Mouse (Mus musculus) embryonic facial prominence, embryonic 10.5 days (tissue): ENCODE measurements at regions not wholly inside any gene's neighbourhood (a gene's known extent, or its start where the extent isn't known, plus 50 kb on each side); places are given as distances from the start of the nearest gene placed in this dataset.

Experiments used
- DNase-seq: peaks from one replicate; pipeline ENCODE4 v3.0.0-alpha.2; 2017; ENCODE audit warnings: low spot score
- H3K27ac ChIP-seq: fragments of 300-500 bp; sonication (generic); replicated peaks from 2 replicates; pipeline ENCODE4 v1.5.1; 2016; ENCODE audit warnings: mild to moderate bottlenecking
- H3K27me3 ChIP-seq: fragments of 300-500 bp; sonication (generic); replicated peaks from 2 replicates; pipeline ENCODE4 v1.6.1; 2016; ENCODE audit warnings: low read depth, mild to moderate bottlenecking; ENCODE audit not compliant: poor library complexity, severe bottlenecking
- H3K36me3 ChIP-seq: fragments of 300-500 bp; sonication (generic); replicated peaks from 2 replicates; pipeline ENCODE4 v1.6.1; 2016; ENCODE audit warnings: mild to moderate bottlenecking, moderate library complexity
- H3K4me1 ChIP-seq: fragments of 300-500 bp; sonication (generic); 2 replicates; pipeline ENCODE4 v1.6.1; 2016
- H3K4me3 ChIP-seq: fragments of 300-500 bp; sonication (generic); 2 replicates; pipeline ENCODE4 v1.5.1; 2016; ENCODE audit warnings: mild to moderate bottlenecking, moderate library complexity
- H3K9me3 ChIP-seq: fragments of 300-500 bp; sonication (generic); 2 replicates; pipeline ENCODE4 v1.6.1; 2016; ENCODE audit warnings: mild to moderate bottlenecking
- WGBS: fragments of 180-500 bp; shearing (Covaris S2); methylation state at CpG from one replicate; pipeline ENCODE4 v1.1.7; 2016; 5-methylcytosine and 5-hydroxymethylcytosine counted together

DNA sequence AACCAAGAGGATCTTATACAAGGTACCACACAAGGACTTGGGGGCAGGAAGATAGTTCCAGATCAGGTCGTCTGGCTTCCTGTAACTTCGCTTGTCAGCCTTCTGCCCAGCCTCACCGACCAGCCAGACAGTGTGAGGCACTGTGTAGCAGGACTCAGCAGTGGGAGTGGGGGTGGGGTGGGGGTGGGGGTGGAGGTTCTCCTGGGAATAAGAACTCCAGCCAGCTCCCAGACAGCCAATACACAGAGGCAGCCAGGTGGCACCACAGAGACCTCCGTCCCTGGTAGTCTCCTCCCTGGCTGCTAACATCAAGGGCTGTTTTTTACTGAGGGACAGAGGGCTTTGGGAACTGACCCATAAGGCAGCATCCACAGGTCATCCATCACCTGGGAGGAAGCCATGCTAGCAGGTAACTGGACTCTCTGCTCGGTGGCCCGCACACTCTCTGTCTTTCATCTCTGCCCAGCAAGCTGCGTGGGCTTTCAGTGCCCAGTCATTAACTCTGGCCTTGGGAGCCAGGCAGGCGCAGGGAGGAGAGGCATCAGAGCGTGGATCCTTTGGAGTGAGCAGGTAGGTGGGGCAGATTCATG, 60.3 kb upstream of the Wnt4 start:
- Histone ChIP-seq H3K4me1 (peaks cover 27% of the 10 kb centered on the region), H3K27ac (no peak overlapping the region), H3K4me3 (no peak overlapping the region), H3K27me3 (peaks cover 4% of the 10 kb centered on the region; the same call in 1 of the 2 replicates), H3K36me3 (no peaks in the 10 kb centered on the region), H3K9me3 (peaks cover 3% of the 10 kb centered on the region; the same call in 1 of the 2 replicates)
- WGBS, result 76% methylated on average over 9 of the region's 9 CpGs
- DNase-seq, result no peak

DNA sequence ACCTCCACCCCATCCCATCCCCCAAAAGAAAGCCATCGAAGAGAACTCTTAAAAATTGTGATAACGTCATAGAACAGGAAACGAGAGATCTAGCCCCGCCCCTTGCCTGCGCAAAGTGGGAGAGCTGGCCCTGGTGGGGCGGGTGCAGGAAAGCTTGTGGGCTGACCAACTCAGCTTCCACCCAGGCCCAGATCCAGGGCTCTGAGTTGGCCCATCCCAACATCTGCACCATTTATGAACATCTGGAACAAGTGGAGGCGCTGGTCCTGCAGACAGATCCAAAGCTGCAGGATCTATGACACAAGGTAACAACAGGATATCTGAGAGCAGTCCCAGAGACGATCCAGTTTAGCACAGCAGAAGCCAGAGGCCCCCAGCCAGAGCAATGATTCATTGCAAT, 62.7 kb upstream of the Wnt4 start:
- Histone ChIP-seq H3K4me1 (peaks cover 40% of the 10 kb centered on the region), H3K36me3 (no peaks in the 10 kb centered on the region), H3K27me3 (peaks cover 4% of the 10 kb centered on the region; the same call in 1 of the 2 replicates), H3K4me3 (no peak overlapping the region), H3K9me3 (no peaks in the 10 kb centered on the region), H3K27ac (no peak overlapping the region)
- 87% methylated on average over 8 of the region's 8 CpGs for WGBS
- no peak for DNase-seq

DNA sequence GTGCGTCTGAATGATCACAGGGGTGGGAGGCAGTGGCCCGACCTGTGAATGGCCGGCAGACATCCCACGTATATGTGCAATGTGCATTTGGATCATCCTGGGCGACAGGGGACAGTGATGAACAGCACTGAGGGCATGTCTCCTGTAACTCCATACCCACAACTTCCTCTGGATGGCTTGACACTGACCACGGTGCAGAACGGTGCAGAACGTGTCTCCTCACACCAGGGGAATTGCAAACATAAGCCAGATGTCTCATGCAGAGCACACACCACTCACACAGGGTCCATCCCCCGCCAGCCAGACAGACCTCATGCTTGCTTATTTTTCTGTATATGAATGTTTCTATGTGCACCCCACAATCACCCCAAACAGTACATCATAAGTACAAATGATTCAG, 64.4 kb upstream of the Wnt4 start:
- 76% methylated on average over 9 of the region's 9 CpGs for WGBS
- H3K4me3 ChIP-seq, result no peak overlapping the region

DNA sequence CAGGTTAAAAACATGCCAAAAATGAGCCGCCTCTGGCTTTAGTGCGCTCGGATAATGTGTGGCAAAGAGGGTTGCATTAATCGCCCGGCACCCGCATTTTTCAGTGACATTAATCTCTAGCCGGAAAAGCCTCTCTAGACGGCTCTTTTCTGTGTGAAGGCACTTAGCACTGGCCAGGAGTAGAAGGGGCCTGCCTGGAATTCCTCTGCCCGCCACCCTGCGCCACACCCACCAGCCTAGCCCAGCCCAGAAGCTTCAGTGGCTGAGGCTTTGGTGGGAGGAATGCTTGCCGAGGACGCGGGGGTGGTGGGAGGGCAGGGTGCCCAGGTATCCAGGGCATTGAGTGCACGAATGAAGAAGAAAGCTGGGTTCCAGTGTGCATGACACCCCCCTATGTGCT, 65.2 kb upstream of the Wnt4 start:
- 59% methylated on average over 14 of the region's 14 CpGs for WGBS
- Histone ChIP-seq H3K9me3 (no peaks in the 10 kb centered on the region), H3K27me3 (peaks cover 4% of the 10 kb centered on the region; the same call in 1 of the 2 replicates), H3K4me3 (no peak overlapping the region), H3K27ac (peak overlapping the region; percentile 69), H3K36me3 (no peaks in the 10 kb centered on the region), H3K4me1 (peaks cover 50% of the 10 kb centered on the region)
- DNase-seq, result peak; percentile 53

More for the DNA sequence above, 64.4 kb upstream of the Wnt4 start:
- no peaks in the 10 kb centered on the region for H3K9me3 ChIP-seq
- DNase-seq, result no peak
- H3K4me1 ChIP-seq, result peaks cover 47% of the 10 kb centered on the region
- no peak overlapping the region for H3K27ac ChIP-seq
- no peaks in the 10 kb centered on the region for H3K36me3 ChIP-seq
- H3K27me3 ChIP-seq, result peaks cover 4% of the 10 kb centered on the region; the same call in 1 of the 2 replicates

DNA sequence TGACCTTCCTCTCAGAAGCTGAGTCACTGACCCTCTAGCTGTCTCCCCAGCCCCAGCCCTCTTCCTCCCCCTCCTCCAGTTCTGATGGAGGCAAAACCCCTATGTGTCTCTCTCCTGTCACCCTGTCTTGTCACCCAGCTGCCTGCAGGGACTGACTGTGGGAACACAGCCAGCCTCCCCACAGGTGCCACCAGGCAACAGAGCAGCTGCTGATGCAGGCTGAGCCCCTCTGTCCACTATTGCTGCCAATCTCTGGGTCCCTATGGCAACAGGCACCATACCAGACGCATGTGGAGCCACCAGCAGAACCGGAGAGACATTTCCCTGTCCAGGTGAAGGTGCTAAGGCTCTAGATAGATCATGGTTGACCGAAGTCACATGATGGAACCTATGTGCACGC, 66.0 kb upstream of the Wnt4 start:
- WGBS, result 75% methylated on average over 4 of the region's 4 CpGs
- peak overlapping the region; percentile 69 for H3K27ac ChIP-seq
- no peaks in the 10 kb centered on the region for H3K36me3 ChIP-seq
- no peak overlapping the region for H3K4me3 ChIP-seq
- peaks cover 44% of the 10 kb centered on the region for H3K4me1 ChIP-seq
- H3K27me3 ChIP-seq, result peaks cover 4% of the 10 kb centered on the region; the same call in 1 of the 2 replicates
- H3K9me3 ChIP-seq, result no peaks in the 10 kb centered on the region
- no peak for DNase-seq

DNA sequence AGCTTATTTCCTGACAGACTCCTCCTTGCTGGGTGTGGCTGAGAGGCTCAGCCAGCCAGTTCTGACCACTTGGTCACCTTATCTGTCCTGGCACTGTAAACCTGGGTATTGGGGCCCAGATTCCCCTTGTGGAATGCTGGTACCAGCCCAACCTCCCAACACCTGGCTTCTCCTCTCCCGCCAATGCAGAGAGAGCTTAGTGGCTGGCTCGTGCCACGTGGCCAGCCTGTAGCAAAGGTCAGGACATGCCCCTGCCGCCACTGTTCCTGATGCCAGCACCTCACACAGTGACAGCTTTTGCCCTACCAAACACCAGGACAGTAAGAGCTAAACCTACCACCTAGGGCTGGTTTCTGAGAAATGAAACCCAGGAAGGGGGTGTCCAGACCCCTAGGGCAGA, 66.8 kb upstream of the Wnt4 start:
- Histone ChIP-seq H3K36me3 (no peaks in the 10 kb centered on the region), H3K4me3 (no peak overlapping the region), H3K4me1 (peaks cover 44% of the 10 kb centered on the region), H3K9me3 (no peaks in the 10 kb centered on the region), H3K27me3 (peaks cover 4% of the 10 kb centered on the region; the same call in 1 of the 2 replicates), H3K27ac (0 out of 2 replicates have a peak overlapping the region, but pooled peaks have one; percentile 16)
- WGBS, result 80% methylated on average over 4 of the region's 4 CpGs
- DNase-seq, result no peak

DNA sequence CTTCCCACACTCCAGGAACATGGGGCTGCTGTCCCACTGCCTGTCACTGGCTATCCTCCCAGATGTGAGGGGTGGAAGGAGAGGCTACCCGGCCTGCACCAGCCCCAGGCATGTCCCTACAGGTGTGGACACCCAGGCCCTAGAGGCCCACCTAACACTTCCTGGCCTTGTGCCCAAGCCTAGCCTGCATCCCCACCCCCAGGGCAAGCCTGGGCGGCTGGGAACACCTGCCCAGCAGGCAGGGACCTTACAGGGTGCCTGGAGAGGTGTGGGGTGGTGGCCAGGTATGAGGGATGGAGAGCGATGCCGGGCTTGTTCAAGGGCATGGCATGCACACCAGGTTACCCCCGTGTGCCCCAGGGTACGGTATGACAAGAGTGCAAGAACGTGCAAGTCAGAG, 76.3 kb upstream of the Wnt4 start:
- WGBS, result 80% methylated on average over 7 of the region's 7 CpGs

DNA sequence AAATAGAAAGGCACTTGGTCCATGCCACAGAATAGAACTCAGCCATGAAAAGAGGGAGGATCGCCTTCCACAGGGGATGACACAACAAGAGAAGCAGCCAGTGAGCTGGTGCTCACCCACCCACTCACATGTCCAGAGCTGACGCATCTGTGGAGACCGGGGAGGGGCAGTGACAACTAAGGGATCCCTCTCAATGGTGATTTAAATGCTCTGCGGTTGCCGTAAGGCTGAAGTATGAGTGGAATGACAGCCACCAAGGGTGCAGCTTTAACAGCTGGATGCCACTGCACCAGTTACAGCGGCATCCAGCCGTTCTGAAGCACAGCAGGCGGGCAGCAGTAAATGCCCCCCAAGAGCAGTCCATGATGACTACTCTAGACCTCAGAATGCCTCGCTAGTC, 76.9 kb upstream of the Wnt4 start:
- 67% methylated on average over 9 of the region's 9 CpGs for WGBS
- Histone ChIP-seq H3K4me1 (peaks cover 40% of the 10 kb centered on the region), H3K9me3 (no peaks in the 10 kb centered on the region), H3K4me3 (no peak overlapping the region), H3K27me3 (0 out of 2 replicates have a peak, but pooled peaks cover 8% of the 10 kb centered on the region), H3K36me3 (no peaks in the 10 kb centered on the region), H3K27ac (no peak overlapping the region)
- DNase-seq, result no peak

More for the DNA sequence above, 76.3 kb upstream of the Wnt4 start:
- Histone ChIP-seq H3K4me3 (no peak overlapping the region), H3K36me3 (no peaks in the 10 kb centered on the region), H3K27ac (no peak overlapping the region), H3K9me3 (no peaks in the 10 kb centered on the region), H3K27me3 (0 out of 2 replicates have a peak, but pooled peaks cover 8% of the 10 kb centered on the region), H3K4me1 (peaks cover 40% of the 10 kb centered on the region)
- no peak for DNase-seq

DNA sequence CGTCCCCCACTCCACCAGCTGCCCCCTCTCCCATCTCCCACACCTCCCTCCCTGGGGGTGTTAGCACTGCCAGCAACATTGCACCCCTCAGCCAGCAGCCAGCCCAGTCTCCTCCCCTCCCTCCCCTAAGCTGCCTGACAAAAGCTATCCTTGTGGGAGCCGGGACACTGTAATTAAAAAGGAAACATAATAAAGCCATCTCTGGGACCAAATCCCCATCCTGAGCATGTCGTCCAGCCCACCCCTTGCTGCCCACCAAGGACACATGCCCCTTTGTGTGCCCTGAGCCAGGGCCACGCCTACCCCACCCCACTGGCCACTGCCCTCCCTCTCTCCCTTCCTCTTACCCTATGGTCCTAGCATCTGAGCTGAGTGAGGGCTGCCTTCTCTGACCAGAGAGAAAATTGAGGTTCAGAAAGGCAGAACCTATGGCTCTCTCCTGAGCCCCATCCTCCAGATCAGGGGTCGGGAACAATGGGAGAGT, 80.8 kb upstream of the Wnt4 start:
- H3K27ac ChIP-seq, result no peak overlapping the region
- peaks cover 31% of the 10 kb centered on the region for H3K4me1 ChIP-seq
- 35% methylated on average over 5 of the region's 5 CpGs for WGBS

DNA sequence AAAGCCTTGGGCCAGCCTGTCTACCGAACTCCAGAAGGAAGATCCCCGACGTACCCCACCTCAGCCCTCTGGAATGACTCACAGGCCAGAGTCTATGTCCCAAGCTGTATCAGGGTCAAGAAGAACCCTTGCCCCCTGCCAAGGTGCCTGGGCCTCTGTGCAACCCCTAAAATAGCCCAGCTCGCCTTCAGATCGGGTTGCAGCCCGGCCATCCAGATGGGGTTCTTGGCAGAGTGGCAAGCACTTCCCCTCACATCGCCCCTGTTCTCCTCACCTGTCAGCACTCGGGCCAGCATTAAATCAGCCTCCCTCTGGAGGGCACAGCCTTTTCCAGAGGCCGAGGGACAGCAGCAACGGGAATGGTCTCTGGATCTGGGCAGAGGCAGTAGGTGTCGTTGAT, 83.2 kb upstream of the Wnt4 start:
- no peaks in the 10 kb centered on the region for H3K36me3 ChIP-seq
- no peak for DNase-seq
- H3K27ac ChIP-seq, result no peak overlapping the region
- no peak overlapping the region for H3K4me3 ChIP-seq
- WGBS, result 85% methylated on average over 11 of the region's 11 CpGs
- H3K9me3 ChIP-seq, result no peaks in the 10 kb centered on the region
- peaks cover 22% of the 10 kb centered on the region for H3K4me1 ChIP-seq
- 0 out of 2 replicates have a peak, but pooled peaks cover 11% of the 10 kb centered on the region for H3K27me3 ChIP-seq

More for the DNA sequence above, 80.8 kb upstream of the Wnt4 start:
- Histone ChIP-seq H3K27me3 (0 out of 2 replicates have a peak, but pooled peaks cover 8% of the 10 kb centered on the region), H3K4me3 (no peak overlapping the region), H3K9me3 (no peaks in the 10 kb centered on the region), H3K36me3 (no peaks in the 10 kb centered on the region)
- no peak for DNase-seq

DNA sequence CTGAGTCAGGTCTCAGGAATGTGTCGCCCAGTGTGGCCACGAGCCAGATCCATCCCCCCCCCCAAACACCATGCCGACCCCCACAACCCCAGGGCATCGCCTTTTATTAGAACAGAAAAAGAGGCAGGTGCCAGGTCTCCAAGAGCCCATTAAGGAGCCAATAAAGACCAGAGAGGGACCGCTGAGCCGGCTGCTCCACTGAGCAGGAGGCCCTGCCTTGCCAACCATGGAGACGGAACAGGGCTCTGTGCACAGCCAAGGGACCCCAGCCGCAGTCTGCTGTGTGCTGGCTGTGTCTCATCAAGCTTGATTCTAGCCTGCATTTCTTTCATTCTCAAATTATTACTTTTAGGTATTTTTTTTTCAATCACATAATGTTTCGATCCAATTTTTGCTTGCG, 86.7 kb upstream of the Wnt4 start:
- DNase-seq, result no peak
- WGBS, result 85% methylated on average over 10 of the region's 10 CpGs
- Histone ChIP-seq H3K9me3 (no peaks in the 10 kb centered on the region), H3K27ac (no peak overlapping the region), H3K27me3 (0 out of 2 replicates have a peak, but pooled peaks cover 10% of the 10 kb centered on the region), H3K4me1 (peaks cover 10% of the 10 kb centered on the region; the same call in 1 of the 2 replicates), H3K4me3 (no peak overlapping the region), H3K36me3 (no peaks in the 10 kb centered on the region)

DNA sequence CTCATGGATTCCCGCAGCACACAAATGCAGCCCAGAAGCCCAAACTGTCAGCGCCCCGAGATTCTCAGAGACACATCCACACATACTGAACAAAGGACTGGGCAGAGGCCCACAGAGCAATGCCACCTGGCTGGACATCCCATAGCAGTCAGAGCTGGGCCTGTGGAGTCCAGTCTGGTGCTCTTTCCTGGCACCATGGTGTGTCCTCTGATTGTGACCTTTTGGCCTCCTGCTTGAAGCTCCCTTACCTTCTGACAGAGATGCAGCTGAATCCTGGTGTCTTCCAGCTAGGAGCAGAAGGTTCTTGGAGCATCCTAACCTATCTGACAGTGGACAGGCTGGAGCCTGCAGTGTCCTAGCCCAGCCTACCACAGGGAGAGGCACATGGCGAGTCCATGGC, 87.5 kb upstream of the Wnt4 start:
- Histone ChIP-seq H3K27me3 (0 out of 2 replicates have a peak, but pooled peaks cover 10% of the 10 kb centered on the region), H3K4me3 (no peak overlapping the region), H3K4me1 (peaks cover 11% of the 10 kb centered on the region), H3K27ac (no peak overlapping the region), H3K36me3 (no peaks in the 10 kb centered on the region), H3K9me3 (no peaks in the 10 kb centered on the region)
- WGBS, result 85% methylated on average over 4 of the region's 4 CpGs
- no peak for DNase-seq

DNA sequence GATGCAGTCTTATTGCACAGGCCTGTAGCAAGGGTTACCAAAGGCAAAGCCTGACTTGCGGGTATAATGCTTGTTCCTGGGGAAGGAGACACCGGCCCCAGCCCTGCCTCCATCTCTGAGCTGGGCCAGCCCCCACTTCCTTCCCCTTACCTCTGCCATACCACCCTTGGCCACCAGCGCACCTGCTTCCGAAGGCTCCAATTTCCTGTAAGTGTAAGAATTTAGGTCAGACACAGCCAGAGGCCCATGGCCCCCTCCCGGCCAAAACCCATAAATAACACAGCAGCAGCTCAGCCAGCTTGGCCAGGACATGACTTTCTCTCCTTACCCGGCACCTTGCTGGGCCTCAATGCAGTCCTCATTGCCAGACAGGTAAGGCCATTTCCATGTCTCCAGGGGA, 88.2 kb upstream of the Wnt4 start:
- Histone ChIP-seq H3K27ac (no peak overlapping the region), H3K4me1 (peaks cover 15% of the 10 kb centered on the region), H3K4me3 (no peak overlapping the region), H3K9me3 (no peaks in the 10 kb centered on the region), H3K36me3 (no peaks in the 10 kb centered on the region), H3K27me3 (0 out of 2 replicates have a peak, but pooled peaks cover 10% of the 10 kb centered on the region)
- peak; percentile 17 for DNase-seq
- WGBS, result 61% methylated on average over 6 of the region's 6 CpGs
